Mouse (Mus musculus): ENCODE measurements around the gene Fam209. TPM values are rescaled to one million over a fixed set of nuclear protein-coding genes. Genes with fewer than 3 reads are reported as not detected.

Fam209 gene
- polyA plus RNA-seq, 1 experiment from 2014 or later = 0.63 TPM

DNA sequence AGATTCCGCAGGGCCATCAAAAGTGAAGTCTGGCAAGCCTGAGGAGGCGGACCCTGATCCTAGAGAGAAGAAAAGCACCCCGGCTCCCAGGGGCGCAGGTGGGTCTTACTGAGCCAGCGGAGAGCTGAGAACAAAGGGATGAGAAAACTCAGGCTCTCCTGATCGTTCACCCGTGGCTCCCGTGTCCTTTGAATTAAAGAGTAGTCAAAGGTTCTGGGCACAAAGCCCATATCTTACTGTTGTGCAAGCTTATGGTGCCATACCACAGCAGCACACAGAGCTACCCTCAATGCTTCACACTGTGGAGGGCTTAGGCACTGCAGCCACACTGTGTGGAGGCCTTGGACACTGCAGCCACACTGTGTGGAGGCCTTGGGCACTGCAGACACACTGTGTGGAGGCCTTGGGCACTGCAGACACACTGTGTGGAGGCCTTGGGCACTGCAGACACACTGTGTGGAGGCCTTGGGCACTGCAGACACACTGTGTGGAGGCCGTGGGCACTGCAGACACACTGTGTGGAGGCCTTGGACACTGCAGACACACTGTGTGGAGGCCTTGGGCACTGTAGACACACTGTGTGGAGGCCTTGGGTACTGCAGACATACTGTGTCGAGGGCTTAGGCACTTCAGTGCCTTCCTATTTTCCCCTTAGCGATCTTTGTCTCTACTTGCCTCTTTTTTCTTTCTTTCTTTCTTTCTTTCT lies 5.7 kb upstream of the Fam209 start:
- no peak overlapping the region for H3K9ac ChIP-seq (replicated peaks; ENCODE audit: low read length)
- H3K36me3 ChIP-seq (replicated peaks; ENCODE audit: control insufficient read depth, insufficient read depth, low read depth, low read length) = no peaks in the 10 kb centered on the region; the same call in none of the 2 replicates
- DNase-seq (ENCODE audit: low spot score) (no peak), ATAC-seq (replicated peaks; ENCODE audit: insufficient number of reproducible peaks, low FRiP score, low TSS enrichment, low read depth) (no peak)
- H3K27ac ChIP-seq (replicated peaks; ENCODE audit: low read depth, low read length) = no peak overlapping the region
- WGBS = 90% methylated on average over 11 of the region's 11 CpGs
- H3K9me3 ChIP-seq (replicated peaks; ENCODE audit: control insufficient read depth, low read length) = no peaks in the 10 kb centered on the region
- no peaks in the 10 kb centered on the region for H3K27me3 ChIP-seq (ENCODE audit: control insufficient read depth, insufficient read depth, low read length)
- no peaks in the 10 kb centered on the region for H3K4me1 ChIP-seq (ENCODE audit: control insufficient read depth, insufficient read depth, low read length)
- H3K4me3 ChIP-seq (ENCODE audit: low read depth, low read length) = no peak overlapping the region
- H3K4me2 ChIP-seq (ENCODE audit: low read depth, low read length) = no peak overlapping the region

DNA sequence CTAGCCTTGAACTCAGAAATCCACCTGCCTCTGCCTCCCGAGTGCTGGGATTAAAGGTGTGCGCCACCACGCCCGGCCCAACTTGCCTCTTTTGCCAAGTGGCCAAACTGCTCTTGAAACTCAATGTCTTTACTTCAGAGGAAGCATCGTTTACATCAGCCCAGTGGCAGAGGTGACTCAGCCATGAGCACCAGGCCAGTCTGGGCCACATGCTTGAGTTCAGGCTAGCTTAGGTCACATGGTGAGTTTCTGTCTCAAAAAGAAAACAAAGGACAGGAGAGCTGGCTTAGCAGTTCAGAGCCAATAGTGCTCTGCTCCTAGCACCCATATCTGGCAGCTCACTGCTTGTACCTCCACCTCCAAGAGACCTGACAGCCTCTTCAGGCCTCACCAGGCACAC lies 5.1 kb upstream of the Fam209 start:
- WGBS = 94% methylated on average over 5 of the region's 5 CpGs
- Histone ChIP-seq H3K9ac (replicated peaks; ENCODE audit: low read length) (no peak overlapping the region), H3K36me3 (replicated peaks; ENCODE audit: control insufficient read depth, insufficient read depth, low read depth, low read length) (no peaks in the 10 kb centered on the region; the same call in none of the 2 replicates), H3K4me3 (ENCODE audit: low read depth, low read length) (no peak overlapping the region), H3K4me1 (ENCODE audit: control insufficient read depth, insufficient read depth, low read length) (no peaks in the 10 kb centered on the region), H3K27ac (replicated peaks; ENCODE audit: low read depth, low read length) (no peak overlapping the region), H3K4me2 (ENCODE audit: low read depth, low read length) (no peak overlapping the region), H3K9me3 (replicated peaks; ENCODE audit: control insufficient read depth, low read length) (no peaks in the 10 kb centered on the region), H3K27me3 (ENCODE audit: control insufficient read depth, insufficient read depth, low read length) (no peaks in the 10 kb centered on the region)
- DNase-seq (ENCODE audit: low spot score) = no peak
- no peak for ATAC-seq (replicated peaks; ENCODE audit: insufficient number of reproducible peaks, low FRiP score, low TSS enrichment, low read depth)

DNA sequence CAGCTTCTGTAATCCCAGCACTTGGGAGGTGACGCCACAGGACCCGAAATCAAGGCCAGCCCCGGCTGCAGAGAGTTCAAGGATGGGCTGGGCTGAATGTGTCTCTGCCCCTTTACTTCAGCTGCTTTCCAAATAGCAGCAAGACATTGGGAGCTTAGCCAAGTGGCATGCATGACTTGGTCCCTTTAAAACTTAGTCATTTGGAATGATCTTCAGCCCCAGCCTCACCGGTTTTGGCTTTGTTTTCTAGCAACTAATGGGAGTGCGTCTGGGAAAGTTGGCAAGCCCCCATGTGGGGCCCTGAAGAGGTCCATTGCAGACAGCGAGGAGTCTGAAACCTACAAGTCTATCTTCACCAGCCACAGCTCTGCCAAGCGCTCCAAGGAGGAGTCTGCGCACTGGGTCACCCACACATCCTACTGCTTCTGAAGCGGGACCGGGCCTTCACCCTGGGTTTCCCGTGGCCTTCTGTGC lies 3.9 kb upstream of the Fam209 start:
- no peaks in the 10 kb centered on the region; the same call in none of the 2 replicates for H3K36me3 ChIP-seq (replicated peaks; ENCODE audit: control insufficient read depth, insufficient read depth, low read depth, low read length)
- no peak overlapping the region for H3K9ac ChIP-seq (replicated peaks; ENCODE audit: low read length)
- no peaks in the 10 kb centered on the region for H3K4me1 ChIP-seq (ENCODE audit: control insufficient read depth, insufficient read depth, low read length)
- H3K9me3 ChIP-seq (replicated peaks; ENCODE audit: control insufficient read depth, low read length) = no peaks in the 10 kb centered on the region
- 90% methylated on average over 11 of the region's 11 CpGs for WGBS
- no peak overlapping the region for H3K4me3 ChIP-seq (ENCODE audit: low read depth, low read length)
- ATAC-seq (replicated peaks; ENCODE audit: insufficient number of reproducible peaks, low FRiP score, low TSS enrichment, low read depth) (no peak), DNase-seq (ENCODE audit: low spot score) (no peak)
- no peak overlapping the region for H3K27ac ChIP-seq (replicated peaks; ENCODE audit: low read depth, low read length)
- H3K27me3 ChIP-seq (ENCODE audit: control insufficient read depth, insufficient read depth, low read length) = no peaks in the 10 kb centered on the region
- H3K4me2 ChIP-seq (ENCODE audit: low read depth, low read length) = no peak overlapping the region

- no peak overlapping the region for H3K9ac ChIP-seq (replicated peaks; ENCODE audit: low read length)
- ATAC-seq (replicated peaks; ENCODE audit: insufficient number of reproducible peaks, low FRiP score, low TSS enrichment, low read depth) (no peak), DNase-seq (ENCODE audit: low spot score) (peak; percentile 20)
- H3K4me2 ChIP-seq (ENCODE audit: low read depth, low read length) = no peak overlapping the region
- WGBS = 79% methylated on average over 8 of the region's 8 CpGs
- H3K4me1 ChIP-seq (ENCODE audit: control insufficient read depth, insufficient read depth, low read length) = no peaks in the 10 kb centered on the region
- H3K4me3 ChIP-seq (ENCODE audit: low read depth, low read length) = no peak overlapping the region
- no peaks in the 10 kb centered on the region for H3K9me3 ChIP-seq (replicated peaks; ENCODE audit: control insufficient read depth, low read length)
- H3K36me3 ChIP-seq (replicated peaks; ENCODE audit: control insufficient read depth, insufficient read depth, low read depth, low read length) = no peaks in the 10 kb centered on the region; the same call in 1 of the 2 replicates
- H3K27me3 ChIP-seq (ENCODE audit: control insufficient read depth, insufficient read depth, low read length) = no peaks in the 10 kb centered on the region
- H3K27ac ChIP-seq (replicated peaks; ENCODE audit: low read depth, low read length) = no peak overlapping the region
These were observed 1.3 kb downstream of the Fam209 start for GRCm38 (mm10) chr2:172473591-172473990.

DNA sequence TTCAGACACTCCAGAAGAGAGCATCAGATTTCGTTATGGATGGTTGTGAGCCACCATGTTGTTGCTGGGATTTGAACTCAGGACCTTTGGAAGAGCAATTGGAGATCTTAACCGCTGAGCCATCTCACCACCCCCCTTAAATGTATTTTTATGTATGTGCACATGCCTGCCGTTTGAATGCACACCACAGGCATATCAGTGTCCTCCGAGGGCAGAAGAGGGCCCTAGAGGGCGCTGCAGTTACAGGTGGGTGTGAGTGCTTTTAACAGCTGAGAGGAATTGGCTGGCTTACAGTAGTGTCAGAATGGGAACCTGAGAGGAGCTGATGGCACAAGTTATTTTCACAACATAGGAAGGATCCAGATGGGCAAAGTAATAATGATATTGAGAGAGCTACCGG lies 2.6 kb downstream of the Fam209 start:
- Histone ChIP-seq H3K4me1 (ENCODE audit: control insufficient read depth, insufficient read depth, low read length) (no peaks in the 10 kb centered on the region), H3K4me2 (ENCODE audit: low read depth, low read length) (no peak overlapping the region), H3K27me3 (ENCODE audit: control insufficient read depth, insufficient read depth, low read length) (no peaks in the 10 kb centered on the region), H3K9me3 (replicated peaks; ENCODE audit: control insufficient read depth, low read length) (no peaks in the 10 kb centered on the region), H3K27ac (replicated peaks; ENCODE audit: low read depth, low read length) (no peak overlapping the region), H3K9ac (replicated peaks; ENCODE audit: low read length) (no peak overlapping the region), H3K36me3 (replicated peaks; ENCODE audit: control insufficient read depth, insufficient read depth, low read depth, low read length) (no peaks in the 10 kb centered on the region), H3K4me3 (ENCODE audit: low read depth, low read length) (no peak overlapping the region)
- peak; percentile 45 for DNase-seq (ENCODE audit: low spot score)
- no peak for ATAC-seq (replicated peaks; ENCODE audit: insufficient number of reproducible peaks, low FRiP score, low TSS enrichment, low read depth)
- 37% methylated on average over 6 of the region's 6 CpGs for WGBS

DNA sequence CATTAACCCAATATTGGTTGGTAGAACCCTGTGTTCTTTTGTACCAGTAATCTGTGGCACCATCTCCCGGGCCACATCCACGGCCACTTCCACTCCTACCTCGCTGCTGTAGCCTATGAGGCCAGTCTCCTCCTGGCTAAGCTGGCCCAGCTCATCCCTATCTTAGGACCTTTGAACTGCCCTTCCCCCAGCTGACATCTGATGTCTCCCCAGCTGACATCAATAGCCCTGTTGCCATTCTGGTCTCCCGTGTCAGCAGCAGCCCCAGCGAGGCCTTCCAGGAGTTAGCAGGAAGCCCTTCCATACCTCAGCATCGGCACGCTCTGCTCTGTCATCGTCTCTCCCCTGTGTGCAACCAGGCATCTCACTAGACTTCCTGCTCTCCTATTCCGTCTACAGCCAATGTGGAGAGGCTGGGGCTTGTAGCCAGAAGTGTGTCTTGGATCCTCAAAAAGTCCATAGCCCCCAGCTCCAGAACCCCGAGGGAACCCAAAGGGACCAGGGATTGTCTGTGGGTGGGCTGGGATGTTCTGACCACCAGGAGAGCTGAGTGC lies 4.5 kb downstream of the Fam209 start:
- Histone ChIP-seq H3K4me2 (ENCODE audit: low read depth, low read length) (no peak overlapping the region), H3K4me3 (ENCODE audit: low read depth, low read length) (no peak overlapping the region), H3K27me3 (ENCODE audit: control insufficient read depth, insufficient read depth, low read length) (no peaks in the 10 kb centered on the region), H3K36me3 (replicated peaks; ENCODE audit: control insufficient read depth, insufficient read depth, low read depth, low read length) (no peaks in the 10 kb centered on the region), H3K9me3 (replicated peaks; ENCODE audit: control insufficient read depth, low read length) (no peaks in the 10 kb centered on the region), H3K9ac (replicated peaks; ENCODE audit: low read length) (no peak overlapping the region), H3K27ac (replicated peaks; ENCODE audit: low read depth, low read length) (no peak overlapping the region), H3K4me1 (ENCODE audit: control insufficient read depth, insufficient read depth, low read length) (no peaks in the 10 kb centered on the region)
- DNase-seq (ENCODE audit: low spot score) (no peak), ATAC-seq (replicated peaks; ENCODE audit: insufficient number of reproducible peaks, low FRiP score, low TSS enrichment, low read depth) (no peak)
- 29% methylated on average over 10 of the region's 10 CpGs for WGBS

GRCm38 (mm10) chr2:172477350-172477749 lies 5.0 kb downstream of the Fam209 start:
- H3K4me2 ChIP-seq (ENCODE audit: low read depth, low read length) = no peak overlapping the region
- no peak overlapping the region for H3K4me3 ChIP-seq (ENCODE audit: low read depth, low read length)
- H3K4me1 ChIP-seq (ENCODE audit: control insufficient read depth, insufficient read depth, low read length) = no peaks in the 10 kb centered on the region
- H3K9ac ChIP-seq (replicated peaks; ENCODE audit: low read length) = no peak overlapping the region
- 0 out of 2 replicates have a peak, but pooled peaks have one; percentile 17 for ATAC-seq (replicated peaks; ENCODE audit: insufficient number of reproducible peaks, low FRiP score, low TSS enrichment, low read depth)
- H3K27ac ChIP-seq (replicated peaks; ENCODE audit: low read depth, low read length) = no peak overlapping the region
- DNase-seq (ENCODE audit: low spot score) = no peak
- H3K9me3 ChIP-seq (replicated peaks; ENCODE audit: control insufficient read depth, low read length) = no peaks in the 10 kb centered on the region
- WGBS = 41% methylated on average over 3 of the region's 3 CpGs
- H3K36me3 ChIP-seq (replicated peaks; ENCODE audit: control insufficient read depth, insufficient read depth, low read depth, low read length) = no peaks in the 10 kb centered on the region
- no peaks in the 10 kb centered on the region for H3K27me3 ChIP-seq (ENCODE audit: control insufficient read depth, insufficient read depth, low read length)

DNA sequence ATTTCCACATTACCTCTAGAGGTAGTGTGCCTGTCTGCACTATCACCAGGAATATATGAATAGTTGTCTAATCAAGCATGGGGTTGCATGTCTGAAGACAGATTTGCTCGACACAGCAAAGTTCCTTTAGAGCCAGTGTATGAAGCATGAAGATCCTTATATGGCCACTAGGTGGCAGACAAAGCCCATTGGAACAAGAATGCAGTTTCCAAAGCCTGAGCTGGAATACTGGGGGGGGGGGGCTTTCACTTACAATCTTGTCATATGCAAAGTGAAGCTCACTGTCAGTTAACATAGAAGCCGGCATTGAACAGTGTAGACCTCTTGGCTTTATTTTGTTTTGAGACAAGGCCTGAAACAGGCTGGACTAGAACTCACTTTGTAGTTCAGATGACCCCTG lies 5.5 kb downstream of the Fam209 start:
- H3K27me3 ChIP-seq (ENCODE audit: control insufficient read depth, insufficient read depth, low read length) = no peaks in the 10 kb centered on the region
- H3K36me3 ChIP-seq (replicated peaks; ENCODE audit: control insufficient read depth, insufficient read depth, low read depth, low read length) = no peaks in the 10 kb centered on the region
- H3K9me3 ChIP-seq (replicated peaks; ENCODE audit: control insufficient read depth, low read length) = no peaks in the 10 kb centered on the region
- no peak overlapping the region for H3K4me3 ChIP-seq (ENCODE audit: low read depth, low read length)
- no peak overlapping the region for H3K27ac ChIP-seq (replicated peaks; ENCODE audit: low read depth, low read length)
- peak; percentile 78 for DNase-seq (ENCODE audit: low spot score)
- no peak overlapping the region for H3K4me2 ChIP-seq (ENCODE audit: low read depth, low read length)
- WGBS = 0% methylated on average over 2 of the region's 2 CpGs
- no peaks in the 10 kb centered on the region for H3K4me1 ChIP-seq (ENCODE audit: control insufficient read depth, insufficient read depth, low read length)
- H3K9ac ChIP-seq (replicated peaks; ENCODE audit: low read length) = no peak overlapping the region
- 0 out of 2 replicates have a peak, but pooled peaks have one; percentile 45 for ATAC-seq (replicated peaks; ENCODE audit: insufficient number of reproducible peaks, low FRiP score, low TSS enrichment, low read depth)

Measured in embryonic facial prominence, embryonic 11.5 days (tissue).